Mouse (Mus musculus) neural tube, embryonic 13.5 days (tissue): ENCODE results near the gene C130050O18Rik. TPM values are rescaled to one million over a fixed set of nuclear protein-coding genes. Genes with fewer than 3 reads are reported as not detected.
A peak's percentile ranks its signal among the peaks of the same experiment; 100 is the strongest.
"Not testable (repeated sequence)": the region's sequence is repeated elsewhere in the genome, so short reads cannot be mapped to it uniquely, and the experiment has no call there.

Source experiments
- ATAC-seq: fragments of 200-750 bp; cut with Nextera tagmentation; 2 replicates; pipeline ENCODE4 v1.8.0; 2017; ENCODE audit warnings: low read depth, mild to moderate bottlenecking, moderate TSS enrichment, moderate library complexity
- H3K27ac ChIP-seq: fragments of 300-500 bp; sonication (generic); replicated peaks from 2 replicates; pipeline ENCODE4 v1.5.1; 2015; ENCODE audit warnings: moderate library complexity, mild to moderate bottlenecking, inconsistent platforms
- H3K27me3 ChIP-seq: fragments of 300-500 bp; sonication (generic); 2 replicates; pipeline ENCODE4 v1.6.1; 2015; ENCODE audit warnings: mild to moderate bottlenecking, inconsistent platforms
- H3K36me3 ChIP-seq: fragments of 300-500 bp; sonication (generic); 2 replicates; pipeline ENCODE4 v1.6.1; 2015; ENCODE audit warnings: mild to moderate bottlenecking, inconsistent platforms
- H3K4me1 ChIP-seq: fragments of 300-500 bp; sonication (generic); replicated peaks from 2 replicates; pipeline ENCODE4 v1.6.1; 2015; ENCODE audit warnings: inconsistent platforms
- H3K4me2 ChIP-seq: fragments of 300-500 bp; sonication (generic); 2 replicates; pipeline ENCODE4 v1.6.1; 2015; ENCODE audit warnings: inconsistent platforms, mild to moderate bottlenecking, moderate library complexity
- H3K4me3 ChIP-seq: fragments of 300-500 bp; sonication (generic); 2 replicates; pipeline ENCODE4 v1.5.1; 2015; ENCODE audit warnings: mild to moderate bottlenecking, inconsistent platforms
- H3K9ac ChIP-seq: fragments of 300-500 bp; sonication (generic); 2 replicates; pipeline ENCODE4 v1.6.1; 2015; ENCODE audit warnings: moderate library complexity, mild to moderate bottlenecking, inconsistent platforms
- H3K9me3 ChIP-seq: fragments of 300-500 bp; sonication (generic); 2 replicates; pipeline ENCODE4 v1.6.1; 2016; ENCODE audit warnings: inconsistent platforms
- WGBS: fragments of 180-500 bp; shearing (Covaris S2); methylation state at CpG from one replicate; pipeline ENCODE4 v1.1.7; 2015; 5-methylcytosine and 5-hydroxymethylcytosine counted together
- polyA plus RNA-seq: library from polyadenylated mRNA; unstranded; fragments of >200 nt; fragmentation: Nextera tagmentation; extraction: Ambion mirVana; gene quantifications from 2 replicates; pipeline ENCODE4 v1.2.1, GENCODE M21; 2015

The C130050O18Rik gene
- polyA plus RNA-seq, 1 experiment from 2014 or later = 0.38 TPM

GRCm38 (mm10) chr5:139382760-139383159 lies 22.3 kb upstream of the C130050O18Rik start:
- H3K4me1 ChIP-seq = peaks cover 53% of the 10 kb centered on the region
- H3K27me3 ChIP-seq = no peaks in the 10 kb centered on the region
- H3K4me3 ChIP-seq = no peak overlapping the region
- H3K36me3 ChIP-seq = no peaks in the 10 kb centered on the region
- WGBS = 67% methylated on average over 8 of the region's 8 CpGs
- no peak for ATAC-seq
- no peaks in the 10 kb centered on the region for H3K9me3 ChIP-seq
- peak overlapping the region; percentile 81; the same call in 1 of the 2 replicates for H3K4me2 ChIP-seq
- H3K27ac ChIP-seq = peak overlapping the region; percentile 52; the same call in 1 of the 2 replicates
- peak overlapping the region; percentile 38 for H3K9ac ChIP-seq

GRCm38 (mm10) chr5:139383234-139383633 lies 21.8 kb upstream of the C130050O18Rik start:
- no peak overlapping the region for H3K4me2 ChIP-seq
- no peaks in the 10 kb centered on the region for H3K27me3 ChIP-seq
- ATAC-seq = no peak
- no peaks in the 10 kb centered on the region for H3K36me3 ChIP-seq
- H3K27ac ChIP-seq = 0 out of 2 replicates have a peak overlapping the region, but pooled peaks have one; percentile 52
- WGBS = 74% methylated on average over 9 of the region's 9 CpGs
- H3K4me1 ChIP-seq = peaks cover 53% of the 10 kb centered on the region
- H3K9ac ChIP-seq = no peak overlapping the region
- H3K9me3 ChIP-seq = no peaks in the 10 kb centered on the region
- no peak overlapping the region for H3K4me3 ChIP-seq

- no peak overlapping the region for H3K4me2 ChIP-seq
- no peak overlapping the region for H3K27ac ChIP-seq
- ATAC-seq = no peak
- no peaks in the 10 kb centered on the region for H3K36me3 ChIP-seq
- H3K27me3 ChIP-seq = no peaks in the 10 kb centered on the region
- 75% methylated on average over 10 of the region's 10 CpGs for WGBS
- H3K4me1 ChIP-seq = peaks cover 53% of the 10 kb centered on the region
- no peak overlapping the region for H3K4me3 ChIP-seq
- H3K9ac ChIP-seq = no peak overlapping the region
- no peaks in the 10 kb centered on the region for H3K9me3 ChIP-seq
Measured at GRCm38 (mm10) chr5:139384531-139384930, 20.5 kb upstream of the C130050O18Rik start.

GRCm38 (mm10) chr5:139386047-139386446 lies 19.0 kb upstream of the C130050O18Rik start:
- ATAC-seq = no peak
- H3K4me3 ChIP-seq = no peak overlapping the region
- H3K4me1 ChIP-seq = peaks cover 49% of the 10 kb centered on the region
- H3K36me3 ChIP-seq = no peaks in the 10 kb centered on the region
- 92% methylated on average over 5 of the region's 5 CpGs for WGBS
- H3K27ac ChIP-seq = no peak overlapping the region
- H3K9ac ChIP-seq = no peak overlapping the region
- H3K4me2 ChIP-seq = no peak overlapping the region
- no peaks in the 10 kb centered on the region for H3K27me3 ChIP-seq
- no peaks in the 10 kb centered on the region for H3K9me3 ChIP-seq

- no peak for ATAC-seq
- no peaks in the 10 kb centered on the region for H3K27me3 ChIP-seq
- peaks cover 49% of the 10 kb centered on the region for H3K4me1 ChIP-seq
- WGBS = 72% methylated on average over 10 of the region's 10 CpGs
- H3K9me3 ChIP-seq = no peaks in the 10 kb centered on the region
- no peak overlapping the region for H3K4me3 ChIP-seq
- peak overlapping the region; percentile 67 for H3K27ac ChIP-seq
- H3K9ac ChIP-seq = no peak overlapping the region
- no peaks in the 10 kb centered on the region for H3K36me3 ChIP-seq
- H3K4me2 ChIP-seq = no peak overlapping the region
Measured at GRCm38 (mm10) chr5:139387329-139388194, 17.5 kb upstream of the C130050O18Rik start.

- H3K9ac ChIP-seq = no peak overlapping the region
- peaks cover 44% of the 10 kb centered on the region for H3K4me1 ChIP-seq
- WGBS = 59% methylated on average over 4 of the region's 4 CpGs
- ATAC-seq = no peak
- no peaks in the 10 kb centered on the region for H3K9me3 ChIP-seq
- H3K27me3 ChIP-seq = no peaks in the 10 kb centered on the region
- peak overlapping the region; percentile 67 for H3K27ac ChIP-seq
- no peaks in the 10 kb centered on the region for H3K36me3 ChIP-seq
- H3K4me2 ChIP-seq = no peak overlapping the region
- H3K4me3 ChIP-seq = no peak overlapping the region
Measured at GRCm38 (mm10) chr5:139388195-139388570, 16.9 kb upstream of the C130050O18Rik start.

- Histone ChIP-seq H3K27ac (peak overlapping the region; percentile 67), H3K36me3 (no peaks in the 10 kb centered on the region), H3K4me1 (peaks cover 44% of the 10 kb centered on the region), H3K9ac (peak overlapping the region; percentile 41; the same call in 1 of the 2 replicates), H3K4me3 (no peak overlapping the region), H3K4me2 (no peak overlapping the region), H3K27me3 (no peaks in the 10 kb centered on the region), H3K9me3 (no peaks in the 10 kb centered on the region)
- WGBS = 70% methylated on average over 17 of the region's 17 CpGs
- no peak for ATAC-seq
Measured at GRCm38 (mm10) chr5:139388694-139389675, 16.1 kb upstream of the C130050O18Rik start.

GRCm38 (mm10) chr5:139389676-139390061 lies 15.4 kb upstream of the C130050O18Rik start:
- ATAC-seq = peak; percentile 17
- WGBS = 36% methylated on average over 6 of the region's 6 CpGs
- H3K36me3 ChIP-seq = no peaks in the 10 kb centered on the region
- H3K4me2 ChIP-seq = no peak overlapping the region
- peak overlapping the region; percentile 67 for H3K27ac ChIP-seq
- peak overlapping the region; percentile 41; the same call in 1 of the 2 replicates for H3K9ac ChIP-seq
- H3K4me3 ChIP-seq = no peak overlapping the region
- H3K4me1 ChIP-seq = peaks cover 44% of the 10 kb centered on the region
- no peaks in the 10 kb centered on the region for H3K27me3 ChIP-seq
- H3K9me3 ChIP-seq = no peaks in the 10 kb centered on the region

GRCm38 (mm10) chr5:139390324-139391119 lies 14.6 kb upstream of the C130050O18Rik start:
- not testable (repeated sequence) for ATAC-seq, H3K4me3 ChIP-seq, H3K4me2 ChIP-seq, H3K36me3 ChIP-seq, H3K9ac ChIP-seq, H3K9me3 ChIP-seq, H3K27me3 ChIP-seq
- WGBS = 84% methylated on average over 5 of the region's 5 CpGs
- Histone ChIP-seq H3K4me1 (peaks cover 44% of the 10 kb centered on the region), H3K27ac (peak overlapping the region; percentile 61; the same call in 1 of the 2 replicates)

- H3K27ac ChIP-seq = peak overlapping the region; percentile 61; the same call in 1 of the 2 replicates
- no peak for ATAC-seq
- H3K36me3 ChIP-seq = no peaks in the 10 kb centered on the region
- no peaks in the 10 kb centered on the region for H3K27me3 ChIP-seq
- H3K4me2 ChIP-seq = no peak overlapping the region
- H3K4me1 ChIP-seq = peaks cover 44% of the 10 kb centered on the region
- WGBS = 79% methylated on average over 11 of the region's 11 CpGs
- H3K4me3 ChIP-seq = no peak overlapping the region
- H3K9me3 ChIP-seq = no peaks in the 10 kb centered on the region
- no peak overlapping the region for H3K9ac ChIP-seq
Measured at GRCm38 (mm10) chr5:139391309-139391990, 13.6 kb upstream of the C130050O18Rik start.
